Mouse (Mus musculus) retina, embryonic 14.5 days (tissue): Measurements from ENCODE around the gene Hdac9.

Experiments used
- DNase-seq: peaks from one replicate; pipeline ENCODE4 v3.0.0-alpha.2; 2015; ENCODE audit warnings: low spot score

Hdac9 gene

DNA sequence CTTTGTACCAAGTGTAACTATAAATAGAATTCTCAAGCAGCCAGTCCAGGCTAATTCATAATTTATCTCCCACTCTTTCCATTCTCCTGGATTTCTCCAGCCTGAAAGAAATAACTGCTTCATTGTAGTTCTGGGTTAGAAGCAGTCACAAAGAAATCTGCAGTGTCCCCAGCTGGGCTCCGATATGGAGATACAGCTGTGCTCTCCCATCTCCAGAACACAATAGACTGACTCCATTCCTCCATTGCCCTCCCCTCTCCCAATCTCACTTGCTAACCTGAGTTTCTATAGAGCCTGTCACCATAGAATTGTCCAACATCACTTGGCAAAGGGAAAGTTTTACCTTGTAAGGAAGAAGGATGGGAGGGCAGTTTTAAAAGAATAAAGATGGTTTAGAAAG, 218.9 kb downstream of the Hdac9 start:
- DNase-seq = no peak

DNA sequence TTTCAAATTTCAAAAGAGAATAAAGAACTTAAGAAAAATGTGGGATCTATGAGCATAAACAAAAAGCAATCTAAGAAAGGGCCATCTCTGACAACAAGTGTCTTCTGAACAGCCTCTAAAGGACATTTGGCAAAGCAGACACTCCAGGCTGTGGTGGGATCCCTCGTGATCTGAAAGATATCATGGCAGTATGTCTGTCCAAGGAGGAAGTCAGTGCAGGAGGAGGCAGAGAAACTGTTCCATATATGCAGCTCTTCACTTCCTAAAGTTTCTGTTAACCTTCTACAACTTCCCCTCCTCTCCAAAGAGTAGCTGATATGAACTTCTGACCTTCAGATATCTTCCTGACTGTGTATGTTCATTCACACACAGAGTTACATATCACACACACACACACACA, 220.2 kb downstream of the Hdac9 start:
- no peak for DNase-seq

DNA sequence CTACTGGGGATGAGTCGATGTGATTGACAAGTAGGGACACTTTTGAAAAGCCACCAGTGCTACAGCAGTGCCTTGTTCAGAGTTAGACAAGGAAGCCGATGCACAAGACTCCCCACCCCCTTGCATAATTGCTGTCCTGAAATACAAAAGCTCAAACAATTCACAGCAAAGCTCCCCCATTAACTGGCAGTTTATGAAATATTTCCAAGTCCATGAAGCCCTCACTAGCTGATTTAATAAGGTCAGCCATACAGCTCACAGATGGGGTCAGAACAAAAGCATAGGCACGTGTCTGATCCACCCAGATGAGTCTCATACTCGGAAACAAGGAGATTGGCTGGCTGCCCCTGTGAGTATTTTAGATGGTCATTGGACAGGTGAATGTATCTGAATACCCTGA, 228.0 kb downstream of the Hdac9 start:
- DNase-seq = peak; percentile 70

DNA sequence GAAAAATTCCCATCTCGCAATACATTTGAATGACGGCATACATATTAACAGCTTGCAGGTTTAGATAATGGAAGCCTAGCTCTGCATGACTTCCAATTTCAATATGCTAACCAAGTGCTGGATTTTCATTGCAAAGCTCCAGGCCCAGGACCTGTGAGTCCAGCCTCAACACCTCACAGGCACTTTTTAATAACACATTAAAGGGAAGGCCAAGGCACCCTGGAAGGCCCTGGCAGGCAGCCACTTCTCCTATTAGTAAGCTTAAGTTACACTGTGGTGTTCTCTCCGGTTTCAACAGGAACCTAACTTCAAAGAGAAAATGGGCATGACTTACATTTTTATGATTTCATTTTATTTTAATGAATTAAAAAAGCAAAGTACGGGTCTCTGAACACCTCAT, 233.5 kb downstream of the Hdac9 start:
- no peak for DNase-seq

DNA sequence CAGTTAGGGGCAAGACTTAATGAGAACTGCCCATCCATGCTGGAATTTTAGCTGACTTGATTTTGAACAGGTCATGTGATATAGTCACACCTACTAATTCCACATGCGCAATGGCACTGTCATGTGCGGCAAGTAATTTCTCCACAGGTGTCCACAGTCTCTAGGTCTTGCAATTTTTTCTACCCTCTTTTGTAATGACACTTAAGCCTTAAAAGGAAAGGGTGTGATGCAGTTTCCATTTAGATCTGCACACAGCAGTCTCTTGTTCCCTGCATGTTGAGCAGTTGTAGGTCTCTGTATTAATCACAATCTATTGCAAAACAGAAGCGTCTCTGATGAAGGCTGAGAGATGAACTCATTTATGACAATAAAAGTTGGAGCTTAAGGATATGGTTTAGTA, 234.2 kb downstream of the Hdac9 start:
- no peak for DNase-seq

DNA sequence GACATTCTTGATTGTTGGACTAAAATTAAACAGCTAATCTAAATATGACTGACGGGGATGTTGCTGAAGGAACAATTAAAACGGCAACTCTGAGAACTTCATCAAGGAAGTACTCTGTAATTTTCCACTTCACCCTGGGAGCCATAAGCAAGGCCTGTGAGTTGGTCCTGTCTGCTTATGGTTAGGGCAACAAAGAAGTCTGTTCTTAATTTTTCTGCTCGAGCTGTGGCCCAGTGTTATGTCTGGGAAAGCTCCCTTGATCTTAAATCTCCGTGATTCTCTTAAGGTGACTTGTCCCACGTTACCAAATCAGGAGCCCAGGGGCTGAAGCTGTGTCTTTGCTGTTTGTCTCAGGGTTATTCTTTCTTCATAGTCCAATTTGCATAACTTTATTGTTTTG, 236.3 kb downstream of the Hdac9 start:
- no peak for DNase-seq

DNA sequence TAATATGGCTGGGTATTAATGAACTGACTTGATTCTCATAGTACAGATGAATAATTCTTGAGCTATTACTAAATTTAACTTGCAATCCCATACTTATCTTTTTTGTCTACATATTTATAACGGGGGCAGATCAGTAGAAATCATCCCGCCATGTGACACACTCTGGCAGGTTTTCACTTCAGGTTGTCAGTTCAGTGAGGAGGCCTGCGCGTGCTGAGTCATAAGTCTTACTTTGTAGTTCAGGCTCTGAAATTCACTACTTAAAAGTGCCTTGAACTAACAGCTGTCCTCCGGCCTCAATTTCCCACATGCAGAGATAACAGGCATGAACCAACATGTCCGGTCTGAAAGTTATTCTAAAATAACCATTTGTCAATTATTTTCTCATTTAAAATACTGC, 239.8 kb downstream of the Hdac9 start:
- no peak for DNase-seq

DNA sequence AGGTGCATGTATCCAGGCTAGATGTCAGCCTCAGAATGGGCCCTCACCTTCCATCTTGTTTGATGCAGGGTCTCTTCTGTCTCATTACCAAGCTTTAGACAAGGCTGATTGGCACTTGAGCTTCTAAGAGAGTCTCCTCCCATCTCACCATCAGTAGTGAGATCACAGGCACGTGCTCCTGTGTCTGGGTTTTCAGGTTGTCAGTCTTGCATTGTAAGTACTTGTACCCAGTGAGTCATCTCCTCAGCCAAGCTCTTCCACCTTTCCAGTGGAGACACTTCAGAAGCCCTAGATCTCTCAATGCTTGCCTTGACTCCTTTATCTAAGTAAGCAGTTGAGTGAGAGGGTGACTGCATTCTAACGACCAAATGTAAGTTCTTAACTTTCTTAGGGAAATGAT, 242.7 kb downstream of the Hdac9 start:
- no peak for DNase-seq

DNA sequence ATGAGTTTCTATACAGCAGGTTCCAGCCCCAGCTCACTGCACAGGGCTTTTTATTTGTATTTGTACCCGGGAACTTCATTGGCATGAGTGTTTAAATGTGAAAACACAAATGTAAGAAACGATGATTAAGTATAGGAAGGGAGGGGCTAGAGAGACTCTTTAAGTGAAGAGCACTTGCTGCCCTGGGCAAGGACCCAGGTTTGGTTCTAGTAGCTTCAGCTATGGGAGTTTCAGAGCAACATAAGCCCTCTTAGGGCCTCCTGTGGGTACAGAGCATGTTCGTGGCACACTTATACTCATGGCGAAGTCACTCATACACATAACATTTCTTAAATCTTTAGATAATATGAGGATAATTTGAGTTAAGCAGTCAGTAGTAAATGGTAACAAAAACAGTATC, 243.4 kb downstream of the Hdac9 start:
- DNase-seq = no peak

DNA sequence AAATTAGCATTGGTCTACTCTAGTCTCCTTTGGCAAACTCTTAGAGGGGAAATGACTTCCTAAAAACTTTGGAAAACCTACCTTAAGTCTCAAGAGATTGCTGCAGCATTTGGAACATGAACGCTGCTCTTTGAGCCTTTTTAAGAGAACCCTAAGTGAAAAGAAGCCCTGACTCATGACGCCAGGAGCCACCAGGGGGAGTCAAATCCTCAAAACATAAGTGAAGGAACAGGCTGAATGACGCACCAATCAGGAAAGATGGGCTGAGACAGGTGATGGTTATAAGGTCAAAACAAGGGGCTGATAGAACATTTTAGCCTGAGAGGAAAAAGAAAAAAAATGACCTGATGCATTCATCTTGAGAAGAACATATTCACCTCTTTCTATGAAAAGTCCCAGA, 252.1 kb downstream of the Hdac9 start:
- DNase-seq = peak; percentile 83

DNA sequence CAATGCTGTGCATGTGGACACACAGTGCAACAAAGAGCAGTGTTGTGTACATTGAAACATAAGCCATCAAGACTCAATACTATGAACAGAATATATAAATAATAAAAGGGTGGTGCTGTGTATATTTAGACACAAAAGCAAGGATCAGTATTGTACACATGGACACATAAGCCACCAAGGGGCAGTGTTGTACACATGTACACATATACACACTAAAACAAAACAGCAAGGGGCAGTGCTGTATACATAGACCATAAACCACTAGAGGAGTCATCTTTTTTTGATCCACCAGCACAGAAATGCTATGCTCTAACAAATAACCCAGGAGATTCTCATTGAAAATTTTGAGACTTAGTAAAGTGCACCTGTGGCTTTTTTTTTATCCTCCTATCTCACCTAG, 255.5 kb downstream of the Hdac9 start:
- DNase-seq = peak; percentile 23

DNA sequence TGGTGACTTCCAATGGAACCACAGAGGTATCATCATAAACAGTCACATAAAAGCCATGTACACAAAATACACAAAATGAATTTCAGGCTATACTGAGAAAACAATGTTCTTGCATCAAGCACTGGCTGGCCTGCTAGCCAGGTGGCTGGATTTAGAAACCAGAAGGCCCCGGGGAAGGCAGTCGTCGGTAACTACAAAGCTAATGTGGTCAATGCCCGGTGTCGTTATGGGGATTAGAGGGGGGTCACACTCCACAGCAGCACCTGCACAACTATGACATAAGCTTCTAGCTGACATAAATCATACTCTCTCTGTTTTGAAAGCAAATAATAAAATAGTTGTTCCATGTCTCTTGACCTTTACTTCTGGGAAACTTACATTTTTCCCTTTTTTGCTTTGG, 256.9 kb downstream of the Hdac9 start:
- no peak for DNase-seq

DNA sequence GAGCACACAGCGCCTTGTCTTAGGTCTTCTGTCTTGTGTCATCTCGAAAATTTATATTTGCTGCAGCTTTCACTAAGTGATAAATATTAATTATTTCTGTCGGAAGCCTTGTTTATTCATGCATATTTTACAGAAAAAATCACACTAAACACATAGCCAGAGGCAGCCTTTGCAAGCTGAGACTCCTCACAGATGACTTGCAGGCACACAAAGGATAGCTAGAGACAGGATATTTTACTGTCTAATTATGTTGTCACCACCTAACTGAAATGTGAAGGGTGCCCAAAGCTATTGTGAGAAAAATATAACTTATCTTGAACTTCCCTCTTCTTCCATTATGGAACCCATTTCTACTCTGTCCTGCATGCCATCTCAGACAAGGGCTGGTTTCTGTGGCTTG, 258.3 kb downstream of the Hdac9 start:
- no peak for DNase-seq

DNA sequence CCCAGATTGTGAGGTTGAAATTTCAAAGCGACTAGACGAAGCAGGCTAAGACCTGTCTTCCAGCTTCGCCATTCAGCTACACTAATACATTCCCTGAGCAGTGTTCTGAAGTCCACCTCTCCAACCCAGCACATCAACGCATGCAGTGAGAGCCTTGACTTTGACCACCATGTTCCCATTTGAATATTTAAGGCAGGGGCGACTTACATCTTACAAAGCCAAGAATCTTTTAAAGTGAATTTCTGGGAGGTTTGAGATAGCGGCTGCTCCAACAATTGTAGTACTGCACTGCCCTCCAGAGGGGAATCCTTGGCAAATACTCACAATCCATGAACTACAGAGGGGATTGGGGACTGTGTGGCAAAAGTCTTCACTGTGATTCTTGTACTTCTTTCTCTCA, 258.8 kb downstream of the Hdac9 start:
- DNase-seq = peak; percentile 81

DNA sequence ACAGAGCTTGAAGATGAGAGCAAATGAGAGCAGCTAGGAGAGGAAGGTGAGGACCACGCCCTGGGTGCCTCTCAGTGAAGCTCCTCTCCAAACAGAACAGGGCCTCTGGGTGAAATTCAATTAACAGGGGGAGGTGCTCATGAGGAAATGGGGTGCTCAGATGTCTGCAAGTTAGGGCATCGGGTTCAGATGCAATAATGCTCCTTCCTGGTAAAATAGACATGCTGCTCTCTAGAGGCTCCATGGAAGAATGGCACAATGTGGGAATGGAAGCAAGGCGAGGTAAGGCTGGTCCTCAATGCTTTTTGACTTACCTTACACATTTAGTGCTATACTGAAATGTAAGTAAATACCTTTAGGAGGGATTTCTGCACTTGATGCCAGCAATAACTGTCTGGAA, 263.3 kb downstream of the Hdac9 start:
- DNase-seq = peak; percentile 43

DNA sequence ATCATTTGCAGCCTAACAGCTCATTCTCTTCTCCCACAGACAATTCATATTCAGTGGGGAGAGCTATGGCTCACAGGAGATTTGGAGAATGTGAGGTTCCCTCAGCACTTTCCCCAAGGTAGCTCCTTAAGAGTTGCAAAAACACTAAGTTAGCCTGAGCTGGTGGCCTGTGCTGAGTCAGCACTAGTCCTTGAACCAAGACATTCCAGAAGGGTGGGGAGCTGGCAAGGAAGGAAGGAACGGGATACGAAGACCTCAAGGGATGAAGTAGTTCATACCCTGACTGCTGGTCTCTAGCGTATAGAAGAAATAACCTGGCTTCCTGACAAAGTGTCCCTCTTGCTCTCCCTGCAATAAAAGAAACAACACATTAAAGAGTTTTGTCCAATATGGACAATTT, 268.1 kb downstream of the Hdac9 start:
- DNase-seq = no peak

DNA sequence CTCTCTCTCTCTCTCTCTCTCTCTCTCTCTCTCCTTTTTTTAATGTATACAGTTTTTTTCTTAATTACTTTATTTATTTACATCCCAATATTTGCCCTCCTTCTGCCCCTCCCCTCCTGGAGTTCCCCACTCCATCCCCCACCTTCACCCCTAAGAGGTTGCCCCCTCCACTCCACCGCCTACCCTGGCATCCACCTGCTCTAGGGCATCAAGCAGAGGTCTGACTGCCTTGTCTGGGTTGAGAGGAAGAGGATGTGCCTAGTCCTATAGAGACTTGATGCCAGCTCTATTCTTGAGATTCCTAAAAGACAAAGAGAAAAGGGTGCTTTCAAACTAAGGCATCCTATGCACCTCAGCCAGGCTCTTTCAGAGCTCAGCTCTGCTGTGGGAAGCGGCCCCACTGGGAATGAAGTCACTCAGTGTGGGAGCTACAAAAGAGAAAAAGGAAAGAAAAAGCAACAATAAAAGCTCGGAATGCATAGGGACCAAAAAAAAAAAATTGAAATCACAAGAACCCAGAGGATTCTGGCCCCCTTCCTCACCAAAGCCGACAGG, 275.1 kb downstream of the Hdac9 start:
- DNase-seq = no peak

DNA sequence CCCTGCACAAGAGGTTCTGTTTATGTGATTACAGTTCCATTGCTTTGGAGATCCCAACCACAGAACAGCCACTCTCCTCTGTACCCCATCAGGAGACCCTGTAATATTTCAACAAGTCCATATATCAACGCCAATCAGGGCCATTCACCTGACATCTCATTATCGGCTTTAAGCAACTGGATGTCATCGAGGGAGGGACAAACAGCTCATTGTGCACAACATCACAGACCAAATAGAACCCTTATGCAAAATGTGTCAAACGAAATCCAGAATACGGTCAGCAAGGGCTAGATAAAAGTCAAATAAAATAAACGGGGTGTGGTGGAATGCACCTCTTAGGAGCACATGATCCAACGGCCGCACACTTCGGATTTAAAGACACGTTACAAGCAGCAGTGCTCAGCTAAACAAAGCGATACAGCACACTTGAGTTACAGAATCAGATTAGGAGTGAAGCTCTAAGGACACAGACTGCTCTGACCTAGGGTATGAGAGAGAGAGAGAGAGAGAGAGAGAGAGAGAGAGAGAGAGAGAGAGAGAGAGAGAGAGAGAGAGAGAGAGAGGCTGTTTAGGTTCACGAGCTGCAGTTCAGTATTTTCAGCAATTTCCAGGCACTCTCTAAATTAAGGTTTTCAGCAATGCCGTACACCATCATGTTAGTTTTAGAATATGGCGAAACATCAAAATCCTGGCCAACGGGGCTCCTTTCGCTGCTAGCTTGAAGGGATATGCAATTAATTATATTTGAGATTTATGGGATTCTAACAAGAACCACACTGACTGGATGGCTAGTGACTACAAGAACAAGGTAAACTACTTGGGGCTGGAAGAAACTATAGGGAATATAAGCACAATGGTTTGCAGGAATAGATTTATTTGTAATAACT, 279.4 kb downstream of the Hdac9 start:
- DNase-seq = no peak

DNA sequence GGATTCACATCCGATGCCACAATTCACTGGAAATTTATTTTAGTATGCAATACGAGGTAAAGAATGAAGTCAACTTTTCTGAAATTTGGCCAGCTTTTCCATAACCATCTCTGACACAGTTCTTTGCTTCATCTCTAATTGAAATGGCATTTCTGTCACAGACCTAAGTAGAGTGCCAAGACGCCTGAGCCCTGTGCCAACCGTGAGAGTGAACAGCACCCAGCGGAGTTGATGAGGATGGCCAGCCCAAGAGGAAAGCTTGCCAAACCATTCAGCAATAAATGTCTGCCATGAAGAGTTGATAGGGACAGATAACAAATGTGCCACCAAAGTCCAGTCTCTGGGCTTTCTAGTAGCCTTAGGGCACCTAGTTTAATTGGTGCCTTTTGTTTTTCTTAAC, 297.8 kb downstream of the Hdac9 start:
- DNase-seq = no peak

DNA sequence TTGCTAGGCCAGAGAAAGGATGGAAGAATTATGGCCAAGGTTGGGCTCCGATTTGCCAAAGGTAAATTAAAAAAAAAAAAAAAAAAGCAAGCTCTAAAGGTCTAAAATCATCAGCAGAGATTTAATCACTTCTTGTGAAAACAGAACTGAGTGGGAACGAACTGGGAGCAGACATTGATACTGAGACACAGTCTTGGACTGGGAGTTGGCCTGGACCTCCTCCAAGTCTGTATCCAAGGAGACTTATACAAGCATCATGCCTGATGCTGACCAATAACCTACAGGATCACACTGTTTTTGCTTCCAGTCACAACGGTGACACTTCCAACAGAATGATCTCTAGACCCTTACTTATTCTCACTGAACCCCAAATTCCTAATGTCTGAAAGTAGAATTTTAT, 298.6 kb downstream of the Hdac9 start:
- DNase-seq = no peak

DNA sequence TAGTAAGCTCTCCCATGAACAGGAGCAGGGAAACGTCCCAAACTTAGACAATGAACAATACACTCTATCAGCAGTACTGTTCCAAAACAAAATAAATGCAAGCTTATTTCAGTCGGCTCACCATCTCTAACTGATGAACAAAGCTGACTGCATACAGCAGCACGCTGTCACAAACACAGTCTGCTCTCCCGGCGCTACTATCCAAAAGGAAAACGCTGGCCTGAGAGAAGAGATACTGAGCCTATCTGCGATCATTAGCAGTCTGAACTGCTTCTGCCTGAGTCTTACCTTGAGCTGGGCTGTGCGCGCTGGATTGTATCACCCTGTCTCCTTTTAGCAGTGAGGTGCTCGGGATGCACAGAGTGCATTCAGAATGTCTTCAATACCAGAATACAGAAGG, 299.1 kb downstream of the Hdac9 start:
- no peak for DNase-seq

DNA sequence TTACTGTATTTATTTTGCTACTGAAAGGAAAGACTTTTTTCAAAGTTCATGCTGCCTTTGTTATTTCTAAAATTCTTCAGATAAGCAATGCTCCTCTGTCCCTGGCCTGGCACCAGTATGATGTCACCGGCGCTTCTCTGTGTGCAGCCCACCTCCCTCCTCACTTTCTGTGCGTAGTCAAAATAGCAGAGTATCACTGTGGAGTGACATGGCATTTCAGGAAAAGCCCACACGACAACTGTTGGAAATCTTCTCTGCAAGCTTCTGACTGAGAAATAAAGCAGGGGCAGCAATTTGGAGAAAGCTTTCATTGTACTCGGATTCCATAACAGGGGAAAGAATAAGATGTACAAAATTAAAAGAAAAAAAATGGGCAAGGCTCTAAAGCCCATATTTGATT, 302.1 kb downstream of the Hdac9 start:
- DNase-seq = no peak

DNA sequence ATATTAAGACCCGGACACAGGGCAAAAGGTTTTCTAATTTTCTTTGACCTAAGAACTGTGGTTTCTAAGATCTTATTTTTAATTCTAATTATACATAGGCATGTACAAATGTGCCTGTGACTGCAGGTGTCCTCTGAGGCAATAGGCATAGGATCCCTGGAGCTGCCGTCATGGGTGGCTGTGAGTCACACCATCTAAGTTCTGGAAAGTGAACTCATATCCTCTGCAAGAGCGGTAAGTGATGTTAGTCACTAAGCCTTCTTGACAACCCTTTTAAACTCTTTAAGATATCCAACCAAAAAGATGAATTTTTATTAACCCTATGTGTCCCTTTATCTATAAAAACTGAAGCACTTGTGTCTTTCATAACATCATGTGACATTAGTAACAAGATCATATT, 304.4 kb downstream of the Hdac9 start:
- DNase-seq = no peak

DNA sequence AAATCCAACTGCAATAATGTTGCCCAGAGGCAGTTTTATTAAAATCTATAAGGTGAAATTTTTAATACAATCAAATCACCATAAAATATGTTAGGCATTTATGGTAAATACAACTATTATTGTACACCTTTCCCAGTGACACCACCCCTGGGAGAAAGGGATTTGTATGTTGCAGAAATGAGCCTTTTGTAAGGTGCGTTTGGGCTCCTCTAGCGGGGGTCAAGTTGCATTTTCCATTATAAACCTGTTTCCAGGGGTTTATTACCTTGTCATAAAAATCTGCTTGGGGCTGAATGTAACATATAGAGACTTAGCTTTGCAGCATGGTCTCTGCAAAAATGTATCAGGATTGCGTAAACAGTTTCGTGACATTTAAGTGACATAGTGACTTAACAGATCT, 312.4 kb downstream of the Hdac9 start:
- DNase-seq = no peak
